Mouse (Mus musculus) hematopoietic stem cell, adult 5-6 weeks (primary cell): Measurements from ENCODE around the gene 1700001P01Rik. TPM values are rescaled to one million over a fixed set of nuclear protein-coding genes. Genes with fewer than 3 reads are reported as not detected.
A peak's percentile ranks its signal among the peaks of the same experiment; 100 is the strongest.

Experiments used
- ATAC-seq, 2 experiments: fragments of 125-278 bp in 1 of 2; replicated peaks in 1 of 2; 2 replicates each; pipeline ENCODE4 v1.8.0; 2016 to 2017; ENCODE audit warnings: inconsistent platforms in 2 of 2, mild to moderate bottlenecking in 2 of 2, moderate number of reproducible peaks in 2 of 2, low read depth in 1 of 2, moderate TSS enrichment in 1 of 2; ENCODE audit not compliant: low FRiP score in 2 of 2, poor library complexity in 2 of 2, severe bottlenecking in 2 of 2, insufficient read depth in 1 of 2, low TSS enrichment in 1 of 2
- total RNA-seq: library from RNA; stranded (forward); fragments of 172-1452, 232-1000 nt; gene quantifications from 2 replicates; pipeline ENCODE4 v1.2.3, GENCODE M21; 2017

The 1700001P01Rik gene
- 0.69 TPM in 1 of 2 replicates, not detected in the other for total RNA-seq

- no peak for ATAC-seq
Observed at GRCm38 (mm10) chr11:97775808-97776496, at the start of gene 1700001P01Rik. Gene 1700001P01Rik, minus strand, starts transcription at chr11:97775918.

GRCm38 (mm10) chr11:97825295-97825694 lies 49.6 kb upstream of the 1700001P01Rik start:
- 0 out of 4 replicates have a peak, but pooled peaks of 1 of the 2 experiments have one; percentile 19 for ATAC-seq

- ATAC-seq, result no peak
Observed at GRCm38 (mm10) chr11:97824895-97825294, 49.2 kb upstream of the 1700001P01Rik start.

- ATAC-seq, result no peak
Observed at GRCm38 (mm10) chr11:97824168-97824567, 48.5 kb upstream of the 1700001P01Rik start.

- ATAC-seq, result no peak
Observed at GRCm38 (mm10) chr11:97822840-97823603, 47.3 kb upstream of the 1700001P01Rik start.

GRCm38 (mm10) chr11:97821401-97822064 lies 45.8 kb upstream of the 1700001P01Rik start:
- ATAC-seq, result no peak

GRCm38 (mm10) chr11:97820840-97821239 lies 45.1 kb upstream of the 1700001P01Rik start:
- no peak for ATAC-seq

GRCm38 (mm10) chr11:97819923-97820322 lies 44.2 kb upstream of the 1700001P01Rik start:
- ATAC-seq, result no peak

- ATAC-seq, result no peak
Observed at GRCm38 (mm10) chr11:97819102-97819501, 43.4 kb upstream of the 1700001P01Rik start.

- no peak for ATAC-seq
Observed at GRCm38 (mm10) chr11:97818571-97818970, 42.9 kb upstream of the 1700001P01Rik start.

- ATAC-seq, result no peak
Observed at GRCm38 (mm10) chr11:97818003-97818402, 42.3 kb upstream of the 1700001P01Rik start.

- no peak for ATAC-seq
Observed at GRCm38 (mm10) chr11:97817379-97817778, 41.7 kb upstream of the 1700001P01Rik start.

GRCm38 (mm10) chr11:97816916-97817315 lies 41.2 kb upstream of the 1700001P01Rik start:
- ATAC-seq, result no peak

- no peak for ATAC-seq
Observed at GRCm38 (mm10) chr11:97816176-97816575, 40.5 kb upstream of the 1700001P01Rik start.

- ATAC-seq, result peak; percentile 25 to 66; a peak in 1 of 4 replicates
Observed at GRCm38 (mm10) chr11:97815736-97816135, 40.0 kb upstream of the 1700001P01Rik start.

GRCm38 (mm10) chr11:97813746-97814515 lies 38.2 kb upstream of the 1700001P01Rik start:
- ATAC-seq, result no peak

- ATAC-seq, result no peak
Observed at GRCm38 (mm10) chr11:97813085-97813484, 37.4 kb upstream of the 1700001P01Rik start.
